Mouse (Mus musculus): Measurements from ENCODE around the gene Magi1. TPM values are rescaled to one million over a fixed set of nuclear protein-coding genes. Genes with fewer than 3 reads are reported as not detected.

Gene Magi1
- total RNA-seq, 2 experiments from 2014 or later = 13.9 to 18.5 TPM

DNA sequence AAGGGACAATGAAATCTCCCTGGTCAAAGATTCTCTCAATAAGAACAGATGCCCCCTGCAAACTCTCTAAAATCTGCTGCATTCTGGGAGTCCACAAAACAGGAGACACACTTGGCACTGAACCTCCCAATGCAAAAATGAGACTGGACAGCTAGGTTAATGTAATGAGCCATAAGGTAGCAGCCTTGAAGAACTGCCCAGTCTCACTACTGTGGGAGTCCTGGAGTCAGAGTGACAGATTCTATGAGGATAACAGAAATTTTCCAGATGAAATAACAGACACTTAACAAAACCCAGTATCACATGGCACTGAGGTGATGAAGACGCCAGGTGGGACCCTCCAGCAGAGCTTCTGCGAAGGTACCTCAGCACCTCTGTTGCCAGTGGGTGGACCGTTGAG is 393.7 kb downstream of the Magi1 start:
- DNase-seq = no peak

DNA sequence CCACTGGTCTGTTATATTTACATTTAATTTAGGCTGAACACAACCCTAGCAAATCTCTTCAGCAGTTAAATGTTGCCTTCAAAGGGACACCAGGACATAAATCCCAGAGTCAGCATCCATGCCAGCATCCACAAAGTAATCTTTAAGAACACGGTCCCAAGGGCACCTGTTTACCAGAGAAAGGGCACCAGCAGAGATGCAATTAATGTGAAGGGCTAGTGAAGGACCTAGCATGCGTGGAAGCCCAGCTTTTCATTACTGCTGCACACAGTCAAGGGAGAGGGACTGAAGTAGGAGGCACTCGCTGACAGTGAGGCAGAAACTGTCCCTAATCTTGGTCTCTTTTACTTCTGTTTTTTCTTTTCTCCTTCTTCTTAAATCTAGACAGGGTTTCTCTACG is 406.4 kb downstream of the Magi1 start:
- DNase-seq = no peak

DNA sequence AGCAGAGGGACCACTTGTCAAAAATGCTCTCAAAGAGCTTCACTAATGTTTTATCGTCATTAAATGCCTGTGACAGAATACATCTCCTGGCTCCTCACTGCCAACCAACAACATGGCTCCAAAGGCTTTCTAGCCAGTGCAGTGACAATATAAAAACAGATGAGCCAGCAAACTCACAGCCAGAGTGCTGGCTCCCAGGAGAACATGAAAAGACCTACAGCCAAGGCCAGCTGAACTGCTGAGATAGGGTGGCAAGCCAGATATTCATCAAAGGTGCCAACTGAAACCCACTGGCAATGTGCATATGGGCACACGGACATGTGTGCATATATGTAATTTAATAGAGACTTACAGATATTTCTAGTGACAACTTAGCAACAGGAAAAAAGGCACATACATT is 408.8 kb downstream of the Magi1 start:
- DNase-seq = no peak

DNA sequence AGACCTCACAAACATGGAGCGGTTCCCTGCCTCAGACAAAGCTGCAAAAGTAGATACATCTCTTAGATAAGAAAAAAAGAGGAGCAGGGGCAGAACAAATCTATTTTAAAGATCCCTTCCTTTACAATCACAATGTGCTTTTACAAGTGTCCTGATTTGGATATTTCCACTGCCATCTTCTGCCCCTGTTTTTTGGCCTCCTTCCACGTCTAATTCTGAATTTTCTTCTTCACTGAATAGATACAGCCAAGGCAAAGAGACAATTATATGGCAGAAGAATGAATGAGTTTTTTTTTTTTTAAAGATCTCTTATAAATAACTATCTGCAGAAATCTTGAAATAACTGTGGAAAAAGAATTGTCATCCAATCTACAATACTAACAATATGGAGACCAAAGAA is 409.3 kb downstream of the Magi1 start:
- DNase-seq = no peak

DNA sequence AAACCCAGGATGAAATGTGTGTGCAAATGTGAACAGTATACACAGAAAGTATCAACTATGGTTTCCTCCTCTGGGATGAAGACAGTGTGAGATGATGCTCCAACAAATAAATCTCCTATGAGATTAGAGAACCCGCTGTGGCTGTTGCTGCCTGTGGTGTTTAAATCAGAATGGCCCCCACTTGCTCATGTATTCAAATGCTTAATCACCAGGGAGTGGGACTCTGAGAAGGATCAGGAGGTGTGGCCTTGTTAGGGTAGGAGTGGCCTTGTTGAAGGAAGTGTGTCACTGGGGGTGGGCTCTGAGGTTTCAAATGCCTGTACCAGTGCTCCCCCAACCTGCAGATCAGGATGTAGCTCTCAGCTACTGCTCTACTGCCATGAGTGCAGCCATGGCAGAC is 410.2 kb downstream of the Magi1 start:
- no peak for DNase-seq

DNA sequence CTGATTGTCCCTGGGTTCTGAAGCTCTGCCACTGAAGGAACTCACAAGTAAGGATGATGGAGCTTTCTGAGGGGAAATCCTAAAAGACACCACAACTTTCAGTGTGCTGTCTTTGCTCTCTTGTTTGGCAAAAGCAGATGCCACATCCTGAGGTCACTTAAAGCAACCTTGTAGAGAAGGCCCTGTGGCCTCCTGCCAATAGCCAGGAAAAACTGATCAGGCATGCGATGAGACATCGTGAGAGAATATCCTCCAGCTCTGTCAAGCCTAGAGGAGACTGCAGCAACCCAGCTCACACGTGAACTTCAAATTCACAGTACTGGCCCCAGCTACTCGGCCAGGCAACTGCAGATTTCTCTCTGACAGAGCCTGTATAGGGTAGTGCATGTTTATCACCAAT is 412.2 kb downstream of the Magi1 start:
- DNase-seq = peak in 1 of 2 experiments; percentile 13

DNA sequence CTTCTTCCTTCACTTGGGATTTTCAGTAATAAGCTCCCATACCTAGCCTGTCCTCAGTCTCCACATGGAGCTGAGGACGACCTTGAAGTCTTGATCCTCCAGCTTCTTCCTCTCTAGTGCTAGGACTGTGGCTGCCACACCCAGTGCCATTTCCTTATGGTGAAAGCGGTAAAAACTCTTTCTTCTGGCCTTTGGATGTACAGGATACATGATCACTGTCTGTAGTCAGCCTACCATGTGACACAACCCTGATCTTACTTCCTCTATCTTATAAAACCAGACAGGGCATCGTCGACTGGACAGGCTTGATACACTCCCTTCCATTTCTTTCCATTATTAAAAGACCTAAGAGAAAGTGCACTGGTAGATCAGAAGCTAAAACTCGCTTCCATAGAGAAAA is 413.7 kb downstream of the Magi1 start:
- DNase-seq = no peak

DNA sequence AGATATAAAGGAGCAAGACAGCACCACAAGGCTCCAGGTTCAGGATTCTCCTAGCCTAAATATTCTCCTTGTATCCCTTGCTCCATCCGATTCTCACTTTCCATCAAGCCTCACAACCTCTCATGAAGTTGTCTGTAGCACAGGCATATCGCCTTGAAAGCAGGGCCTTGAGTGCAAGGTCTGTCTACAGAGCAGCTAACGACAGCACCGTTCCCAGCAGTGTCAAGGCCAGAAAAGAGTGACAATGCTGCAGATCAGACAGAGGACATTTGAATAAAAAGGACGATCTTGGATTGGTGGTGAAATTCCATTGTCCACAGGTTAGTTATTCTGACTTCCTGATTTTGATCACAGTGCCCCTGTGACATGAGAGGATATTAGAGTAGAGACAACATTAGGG is 421.5 kb downstream of the Magi1 start:
- no peak for DNase-seq

DNA sequence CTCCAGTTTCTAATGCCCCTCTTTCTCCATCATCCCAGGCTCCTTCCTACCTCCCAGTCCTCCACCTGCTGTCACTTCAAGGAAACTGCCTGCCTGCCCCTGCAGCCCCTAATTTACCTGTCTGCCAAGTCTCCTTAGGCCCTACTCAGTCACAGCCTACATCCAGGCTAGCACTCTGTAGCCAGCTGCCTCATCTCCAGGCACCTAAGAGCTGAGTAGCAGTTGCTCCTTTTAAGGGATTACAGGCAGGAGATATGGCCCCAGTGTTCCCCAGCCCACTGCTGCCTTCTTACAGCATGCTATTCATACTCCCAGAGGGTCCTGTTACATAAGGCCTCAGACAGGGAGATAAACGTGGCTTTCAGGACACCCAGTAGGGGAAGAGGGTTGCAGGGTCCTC is 426.9 kb downstream of the Magi1 start:
- no peak for DNase-seq

DNA sequence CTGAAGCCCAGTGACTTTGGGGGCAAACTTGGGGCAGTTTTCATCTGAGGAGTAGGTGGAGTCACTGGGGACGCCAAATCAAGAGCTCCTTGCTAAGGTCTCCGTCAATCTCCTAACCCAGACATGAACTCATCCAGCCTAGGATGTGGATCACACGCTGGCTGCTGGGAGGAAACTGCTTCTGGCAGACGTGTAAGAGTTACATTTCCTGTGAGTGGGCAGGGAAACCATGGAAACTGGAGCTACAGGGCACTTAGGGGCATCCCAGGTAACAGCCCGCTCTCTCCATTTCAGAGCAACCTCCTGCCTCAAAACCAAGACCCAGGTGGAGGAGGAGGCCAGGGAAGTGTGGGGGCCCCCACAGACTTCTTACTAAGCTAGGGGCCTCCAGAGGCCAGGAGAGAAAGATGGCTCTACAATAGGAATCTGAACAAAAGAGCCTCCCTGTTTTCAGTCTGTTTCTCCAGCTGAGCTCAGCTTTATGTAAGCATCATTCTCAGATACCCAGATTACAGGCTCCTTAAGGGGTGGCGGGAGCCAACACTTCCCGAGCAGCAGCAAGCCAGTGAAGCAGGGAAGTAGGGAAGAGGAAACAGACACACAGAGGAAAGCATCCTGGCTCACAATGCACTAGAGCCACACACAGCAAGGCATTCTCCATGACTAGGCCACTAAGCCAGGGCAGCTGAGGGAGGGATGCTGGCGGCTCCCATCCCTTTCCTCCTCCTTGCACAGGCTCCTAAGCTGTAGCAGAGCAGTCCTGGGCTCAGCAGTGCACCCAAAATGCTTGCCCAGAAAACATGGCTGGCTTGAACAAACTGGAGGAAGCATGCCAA is 427.7 kb downstream of the Magi1 start:
- DNase-seq = no peak

DNA sequence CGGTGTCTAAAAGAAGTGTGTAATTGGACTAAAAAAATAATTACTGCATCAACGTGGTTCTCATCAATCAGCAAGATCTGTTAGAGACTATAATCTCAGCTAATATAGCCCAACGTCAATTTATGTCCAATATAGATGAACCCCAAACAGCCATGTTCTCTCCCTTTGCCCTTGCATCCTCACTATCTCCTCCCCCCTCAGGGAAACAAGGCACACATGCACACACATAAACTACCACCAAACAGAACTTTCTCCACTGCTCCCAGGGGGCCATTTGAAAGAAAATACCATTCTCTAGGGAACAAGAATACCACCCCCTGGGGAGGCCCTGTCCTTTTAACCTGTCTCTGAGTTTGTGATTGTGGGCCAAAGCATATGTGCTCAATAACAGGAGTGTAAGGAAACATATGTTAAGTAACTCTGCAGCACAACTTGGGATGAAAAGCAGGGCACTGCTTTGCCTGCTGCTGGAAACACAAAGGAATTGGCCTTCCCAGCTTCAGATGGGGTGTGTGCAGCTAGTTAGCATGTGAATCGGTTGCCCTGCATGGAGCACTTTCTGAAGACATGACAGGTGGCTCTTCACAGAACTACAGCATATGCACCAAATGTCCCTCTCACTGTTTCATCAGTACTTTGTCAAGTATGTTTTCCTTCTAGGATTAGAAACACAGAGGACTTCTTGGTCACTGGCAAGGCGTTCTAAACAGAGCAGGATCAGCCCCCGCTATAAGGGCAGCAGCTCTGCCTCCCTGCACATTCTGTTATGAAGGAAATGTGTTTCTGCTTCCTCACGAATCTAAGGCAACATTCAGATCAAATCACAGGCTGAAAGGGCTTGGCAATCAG is 434.6 kb downstream of the Magi1 start:
- DNase-seq = no peak

DNA sequence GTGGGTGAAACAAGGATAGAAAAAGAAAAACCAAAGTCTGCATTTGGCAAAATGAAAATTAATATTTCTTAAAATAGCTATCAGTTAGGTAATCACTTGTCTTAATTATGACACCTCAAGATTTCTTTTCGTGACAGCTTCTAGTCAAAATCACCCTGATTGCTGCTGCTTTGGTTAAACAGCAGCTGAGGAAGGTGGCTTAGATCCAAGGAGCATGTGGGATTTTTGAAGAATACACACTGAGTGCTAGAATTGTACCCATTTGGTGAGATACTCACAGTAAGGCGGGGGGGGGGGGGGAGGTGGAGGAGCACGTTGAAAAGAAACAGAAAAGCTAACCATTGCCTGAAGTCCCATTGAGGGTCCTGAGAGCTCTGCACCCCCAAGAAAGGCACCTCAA is 438.2 kb downstream of the Magi1 start:
- DNase-seq = no peak

DNA sequence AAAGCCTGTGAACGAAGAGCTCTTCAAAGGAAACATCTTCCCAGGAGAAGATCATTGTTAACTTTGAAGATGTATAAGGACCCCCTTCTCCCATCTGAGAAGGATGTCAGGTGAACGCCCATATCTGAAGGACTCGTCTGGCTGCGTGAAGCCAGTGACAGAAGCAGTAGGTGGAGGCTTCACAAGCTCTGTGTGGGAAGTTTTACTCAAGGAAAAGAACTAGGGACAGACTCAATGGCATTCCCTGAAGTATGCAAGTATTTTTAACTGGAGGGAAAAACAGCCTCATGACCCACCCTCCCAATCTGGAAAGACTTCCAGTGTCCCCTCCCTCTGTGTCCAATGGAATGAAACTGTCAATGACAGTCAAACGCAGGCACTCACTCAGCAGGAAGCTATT is 438.6 kb downstream of the Magi1 start:
- DNase-seq = no peak

DNA sequence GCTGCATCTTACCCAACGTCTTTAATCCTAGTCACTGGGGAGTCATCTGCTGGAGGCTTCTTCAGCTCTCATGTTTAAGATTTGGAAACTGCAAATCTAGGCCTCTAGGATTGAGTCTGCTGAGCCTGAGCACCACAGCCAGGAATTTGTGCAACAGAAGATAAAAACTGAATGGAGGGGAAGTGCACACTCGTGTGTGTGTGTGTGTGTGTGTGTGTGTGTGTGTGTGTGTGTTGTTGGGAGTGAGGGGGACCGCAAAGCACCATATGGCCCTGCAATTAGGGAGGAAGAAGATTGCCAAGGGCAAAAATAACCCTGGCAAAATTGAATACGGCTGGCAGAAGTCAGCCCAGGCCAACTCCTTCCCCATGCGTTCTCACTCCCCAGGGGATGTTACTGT is 439.1 kb downstream of the Magi1 start:
- DNase-seq = peak; percentile 16 to 18

DNA sequence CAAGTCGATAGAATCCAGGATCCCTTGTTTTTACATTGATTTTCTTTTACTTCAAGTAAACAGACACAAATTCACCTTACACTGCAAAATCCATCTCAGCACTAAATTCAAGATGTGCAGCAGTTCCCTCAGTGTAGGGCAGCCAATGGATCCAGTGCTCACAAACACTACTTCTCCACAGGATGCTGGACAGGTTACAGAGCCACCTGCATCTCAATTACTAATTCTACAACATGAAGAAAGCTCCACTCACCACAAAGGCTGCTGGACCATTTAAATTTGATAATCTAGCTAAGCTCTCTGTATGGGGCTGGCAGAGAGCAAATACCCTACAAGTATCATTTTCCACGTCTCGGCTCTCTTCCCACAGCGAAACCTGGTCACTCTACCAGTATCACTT is 445.3 kb downstream of the Magi1 start:
- no peak for DNase-seq

DNA sequence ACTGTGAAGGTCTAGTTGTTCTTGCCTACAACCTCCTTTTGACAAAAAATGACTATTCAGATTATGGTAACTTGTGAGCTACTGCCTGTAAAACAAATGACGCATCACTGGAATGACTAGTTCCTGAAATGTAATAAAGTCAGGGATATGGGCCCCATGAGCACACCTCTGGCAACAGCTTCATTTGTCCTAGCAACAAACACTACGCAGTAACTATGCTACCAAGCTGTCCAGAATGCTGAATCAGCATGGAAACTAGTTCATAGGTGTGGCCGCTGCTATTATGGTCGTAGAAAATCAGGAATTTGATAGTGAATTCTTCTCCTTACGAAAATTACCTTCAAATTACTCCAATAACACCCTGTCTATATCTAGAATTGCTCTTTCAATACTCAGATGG is 447.1 kb downstream of the Magi1 start:
- DNase-seq = no peak

DNA sequence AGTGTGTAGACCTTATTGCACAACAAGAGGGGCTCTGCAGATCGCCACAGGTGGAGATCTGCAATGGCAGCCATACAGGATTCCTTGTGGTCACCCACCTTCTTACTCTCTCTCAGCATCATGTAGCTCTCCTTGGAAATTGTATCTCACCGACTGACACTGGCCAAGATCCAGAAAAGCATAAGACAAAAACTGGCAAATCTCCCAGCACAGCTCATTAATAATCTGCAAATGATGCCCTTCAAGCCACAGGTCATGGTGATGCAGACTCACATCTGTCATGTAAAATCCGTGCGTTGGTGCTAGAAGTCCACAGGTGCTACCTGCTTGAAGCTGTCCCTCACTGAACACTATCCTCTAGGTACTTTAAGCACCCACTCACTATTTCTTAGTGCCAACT is 448.5 kb downstream of the Magi1 start:
- peak; percentile 12 to 33 for DNase-seq

DNA sequence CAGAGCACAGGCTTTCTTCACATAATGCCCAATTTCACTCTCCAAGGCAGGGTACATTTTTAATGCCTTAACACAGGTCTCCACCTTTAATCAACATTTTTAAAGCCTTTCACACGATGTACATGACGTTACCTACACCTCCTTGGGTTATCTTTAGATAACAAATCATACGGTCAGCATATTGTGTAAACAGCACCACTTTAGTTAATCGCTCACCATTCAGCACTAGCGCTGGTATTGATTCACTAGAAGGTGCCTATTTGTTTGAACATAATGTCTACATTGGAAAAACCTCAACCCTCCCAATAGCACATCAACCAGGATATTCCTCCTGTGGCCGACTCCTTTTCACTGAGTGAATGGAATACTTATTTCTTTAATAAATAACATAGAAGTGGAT is 455.5 kb downstream of the Magi1 start:
- no peak for DNase-seq

DNA sequence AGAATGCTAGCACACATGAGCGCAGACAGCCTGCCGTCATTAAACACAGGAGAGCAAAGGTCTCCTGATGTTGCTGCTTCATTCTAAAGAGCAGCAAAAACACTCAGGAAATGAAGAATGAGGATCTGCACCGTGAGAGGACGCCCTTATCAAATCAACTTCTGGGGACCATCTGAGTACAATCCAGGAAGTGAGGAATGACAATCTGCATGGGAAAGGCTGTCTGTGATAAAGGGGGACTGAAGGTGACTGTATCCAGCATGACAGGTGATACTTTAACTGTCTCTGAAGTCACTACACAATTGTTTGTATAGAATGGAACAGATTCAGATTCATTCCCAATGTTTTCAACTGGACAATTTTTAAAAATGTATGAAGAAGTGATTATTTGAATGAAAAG is 456.8 kb downstream of the Magi1 start:
- DNase-seq = no peak

DNA sequence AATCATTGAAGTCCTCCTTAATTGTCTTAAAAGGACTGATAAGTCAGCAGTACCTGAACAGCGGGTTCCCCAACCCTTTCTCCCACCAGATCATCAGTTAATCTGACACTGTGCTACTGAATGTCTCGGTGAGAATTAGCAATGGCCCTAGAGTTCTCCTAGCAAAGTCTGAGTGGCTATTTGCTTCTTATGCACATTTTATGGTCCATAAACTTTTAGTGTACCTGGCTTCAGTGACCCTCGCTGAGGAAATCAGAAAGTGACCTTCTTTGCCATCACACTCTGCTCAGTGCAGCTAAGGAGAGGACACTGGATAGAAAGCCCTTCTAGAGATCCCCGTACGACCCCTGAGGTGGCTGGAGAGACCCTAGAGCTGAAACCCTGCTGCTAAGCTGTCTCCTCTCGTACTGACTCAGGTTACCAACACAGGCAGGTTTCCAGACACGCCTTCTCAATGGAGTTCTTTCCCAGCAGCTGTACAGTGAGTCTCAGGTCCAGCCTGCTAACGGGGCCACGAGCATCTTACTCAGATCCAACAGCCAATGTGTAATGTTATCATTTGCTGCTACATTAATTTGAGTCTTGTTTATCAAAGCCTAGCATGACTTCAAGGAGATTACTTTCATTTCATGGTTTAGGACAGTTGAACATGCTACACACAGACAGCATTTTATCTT is 461.4 kb downstream of the Magi1 start:
- no peak for DNase-seq

DNA sequence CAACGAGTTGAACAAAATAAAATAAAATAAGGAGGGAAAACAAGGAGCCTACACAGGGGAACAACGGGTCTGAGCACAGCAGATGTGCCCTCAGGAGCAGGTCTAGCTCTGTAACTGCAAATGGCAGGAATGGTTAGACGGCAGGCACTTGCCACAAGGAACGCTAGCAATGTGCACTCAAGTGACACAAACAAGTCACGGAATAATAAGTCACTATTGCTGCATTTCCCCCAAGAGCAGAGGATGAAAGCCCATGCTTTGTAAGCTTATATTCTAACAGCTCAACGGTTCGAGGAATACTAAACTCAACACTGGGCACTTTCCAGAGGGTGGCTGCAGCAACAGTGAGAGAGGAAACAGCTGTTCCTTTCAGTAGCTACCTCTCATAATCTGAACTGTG is 462.2 kb downstream of the Magi1 start:
- DNase-seq = no peak

DNA sequence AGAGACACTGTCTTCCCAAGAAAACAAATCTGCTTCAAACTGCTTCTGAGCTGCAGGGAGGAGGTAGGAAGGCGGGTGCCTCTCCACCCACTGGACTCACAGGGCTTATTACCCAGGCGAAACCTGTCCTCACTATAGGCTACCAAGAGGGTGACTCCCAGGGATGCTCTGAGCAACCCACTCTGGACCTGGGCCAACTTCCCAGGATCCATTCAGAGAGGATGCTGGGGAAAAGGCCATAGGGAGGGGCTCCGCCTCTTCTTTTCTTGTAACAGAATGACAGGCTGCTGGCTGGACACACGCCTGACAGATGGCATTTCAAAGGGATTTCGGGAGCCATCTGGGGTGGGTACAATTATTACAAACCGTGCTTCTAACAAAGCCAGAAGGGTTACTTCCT is 463.8 kb downstream of the Magi1 start:
- peak in 1 of 2 experiments; percentile 8 for DNase-seq

DNA sequence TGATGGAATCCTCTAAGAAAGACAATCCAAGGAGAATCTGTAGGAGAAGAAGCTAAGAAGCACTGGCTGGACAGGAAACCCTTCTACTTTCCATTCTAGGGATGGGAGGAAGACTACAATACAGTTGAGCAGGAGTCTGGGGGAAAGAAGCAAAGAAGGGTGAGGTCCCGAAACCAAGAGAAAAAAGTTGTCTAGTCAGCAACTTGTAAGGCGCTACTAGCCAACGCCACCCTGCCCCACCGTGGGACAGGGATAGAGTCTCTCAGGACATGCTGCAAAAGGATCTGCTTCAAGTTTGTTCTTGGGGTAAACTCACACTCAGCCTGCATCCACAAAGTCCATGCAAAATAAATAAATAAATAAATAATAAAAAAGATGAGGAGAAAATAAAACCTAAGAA is 464.4 kb downstream of the Magi1 start:
- DNase-seq = no peak
